Mouse (Mus musculus) liver (tissue): ENCODE measurements at regions not wholly inside any gene's neighbourhood (a gene's known extent, or its start where the extent isn't known, plus 50 kb on each side); places are given as distances from the start of the nearest gene placed in this dataset.

ENCODE experiments used
- DNase-seq: peaks from one replicate; pipeline ENCODE4 v3.0.0-alpha.2; 2020; ENCODE audit warnings: mixed read lengths

DNA sequence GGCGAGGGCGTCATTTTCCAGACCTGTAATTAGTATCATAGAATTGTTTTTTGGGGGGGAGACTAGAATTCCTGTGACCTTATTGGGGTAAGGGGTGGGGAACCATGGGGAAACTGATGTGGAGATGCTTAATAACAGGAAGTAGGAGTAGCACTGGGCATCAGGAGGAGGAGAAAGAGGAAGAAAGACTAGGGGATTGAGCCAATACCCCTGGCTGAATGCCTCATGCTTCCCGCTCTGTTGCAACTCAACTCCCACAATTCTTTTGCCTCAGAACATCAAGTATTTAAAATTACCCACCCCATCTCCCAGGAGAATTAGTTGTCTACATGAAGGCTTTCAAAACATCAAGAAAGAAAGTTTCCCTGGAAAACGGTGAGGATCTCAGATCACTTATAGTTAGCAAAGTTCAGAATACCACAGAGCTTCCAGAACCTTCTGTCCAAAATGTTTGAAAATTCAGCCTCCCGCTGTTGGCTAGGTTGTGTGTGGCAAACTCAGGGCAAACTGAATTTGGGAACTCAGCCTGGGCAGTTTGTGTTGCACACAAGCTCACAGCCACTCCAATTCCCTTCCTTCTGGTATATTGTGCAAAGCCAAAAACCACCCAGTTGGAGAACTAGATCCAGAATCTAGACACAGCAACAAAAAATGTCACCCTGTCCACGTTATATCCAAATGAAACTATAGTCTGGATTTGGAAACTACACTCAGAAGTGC is 209.8 kb downstream of the Icos start:
- no peak for DNase-seq

DNA sequence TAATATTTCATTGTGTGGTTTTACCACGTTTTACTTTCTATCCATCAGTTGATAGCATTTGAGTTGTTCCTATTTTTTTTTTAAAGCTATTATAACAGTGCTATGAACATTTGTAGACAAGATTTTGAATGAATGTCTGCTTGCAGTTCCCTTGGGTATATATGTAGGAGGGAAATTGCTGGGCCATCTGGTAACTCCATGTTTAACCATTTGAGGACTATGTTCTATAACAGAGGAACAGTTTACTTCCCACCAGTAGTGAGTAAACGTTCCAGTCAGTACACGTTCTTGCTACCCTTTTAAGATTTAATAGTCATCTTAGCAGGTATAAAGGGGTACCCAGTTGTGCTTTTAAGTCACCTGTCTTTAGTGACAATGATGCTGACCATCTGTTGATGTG is 213.2 kb downstream of the Icos start:
- no peak for DNase-seq

DNA sequence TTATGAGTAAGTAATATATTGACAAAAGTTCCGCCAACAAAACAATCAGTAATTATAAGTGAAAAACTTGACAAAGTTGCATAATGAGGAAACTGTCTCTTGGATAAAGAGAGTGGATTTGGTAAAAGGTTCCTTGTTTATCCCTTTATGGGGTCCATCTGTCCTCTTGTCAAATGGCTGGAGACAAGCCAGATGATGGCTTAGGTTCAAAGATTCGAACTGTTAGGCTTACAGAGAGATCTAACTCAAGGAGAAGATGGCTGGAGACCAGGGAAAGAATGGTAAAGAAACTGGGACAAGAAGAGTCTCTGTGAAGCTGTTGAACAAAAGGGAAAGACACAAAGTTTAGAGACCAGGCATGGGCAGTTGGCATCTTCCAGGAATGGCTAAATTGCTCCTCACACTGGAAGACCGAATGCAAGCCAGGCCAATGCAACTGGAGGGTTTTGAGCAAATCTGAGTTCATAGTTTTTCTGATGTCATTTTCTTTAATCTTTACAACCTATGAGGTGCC is 220.9 kb downstream of the Icos start:
- no peak for DNase-seq

DNA sequence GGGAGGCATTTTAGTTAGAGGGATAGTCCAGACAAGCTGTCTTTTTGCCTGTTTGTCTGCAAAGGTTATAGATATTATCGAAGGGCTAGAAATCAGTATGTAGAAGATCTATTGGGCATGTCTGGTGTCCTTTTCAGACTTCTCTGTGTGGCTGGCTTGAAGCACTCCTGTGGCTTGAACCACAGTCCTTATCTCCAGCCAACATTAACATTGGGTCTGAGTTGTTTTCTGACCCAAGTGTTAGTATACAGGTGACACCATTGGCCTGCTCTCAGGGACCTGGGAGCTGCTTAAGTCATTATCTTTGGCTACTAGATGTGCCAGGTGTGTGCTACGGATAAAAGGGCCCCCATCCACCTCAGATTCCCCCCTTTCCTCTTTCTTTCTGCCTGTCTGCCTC is 223.3 kb downstream of the Icos start:
- no peak for DNase-seq

DNA sequence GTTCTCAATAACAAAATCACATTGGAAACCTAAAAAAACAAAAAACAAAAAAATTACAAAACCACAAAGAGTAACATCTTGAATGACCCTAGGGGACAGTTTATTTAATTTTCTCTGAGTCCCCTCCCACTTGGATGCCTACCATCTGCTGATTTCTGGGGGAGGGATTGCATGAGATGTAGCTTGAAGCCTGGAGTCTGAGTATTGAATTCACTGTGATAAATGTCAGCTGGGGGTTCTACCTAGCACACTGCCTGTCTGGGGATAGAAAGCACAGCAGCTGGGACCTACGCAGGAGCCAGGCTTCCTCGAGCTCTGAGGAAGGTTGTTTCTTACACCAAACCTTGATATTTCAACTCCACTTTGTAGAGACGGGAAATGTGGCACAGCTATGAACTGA is 224.4 kb downstream of the Icos start:
- no peak for DNase-seq

DNA sequence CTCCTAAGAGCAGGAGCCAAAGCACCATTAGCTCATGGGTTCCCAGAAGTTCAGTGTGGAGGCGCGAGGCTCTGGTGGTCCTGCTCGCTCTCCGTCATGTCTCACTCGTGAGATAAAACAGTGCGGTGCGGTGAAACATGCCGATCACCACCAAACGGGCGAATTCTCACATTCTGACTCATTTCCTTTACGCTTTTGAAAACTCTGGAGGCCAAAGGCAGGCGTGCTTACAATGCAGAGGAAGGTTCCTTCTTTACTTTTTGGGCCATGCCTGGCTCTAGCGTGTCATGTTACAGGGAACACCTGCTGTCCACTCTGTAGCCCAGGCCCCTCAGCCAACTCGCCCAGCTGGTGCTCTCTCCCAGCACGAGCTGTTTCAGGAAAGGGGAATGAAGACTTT is 225.4 kb downstream of the Icos start:
- no peak for DNase-seq

DNA sequence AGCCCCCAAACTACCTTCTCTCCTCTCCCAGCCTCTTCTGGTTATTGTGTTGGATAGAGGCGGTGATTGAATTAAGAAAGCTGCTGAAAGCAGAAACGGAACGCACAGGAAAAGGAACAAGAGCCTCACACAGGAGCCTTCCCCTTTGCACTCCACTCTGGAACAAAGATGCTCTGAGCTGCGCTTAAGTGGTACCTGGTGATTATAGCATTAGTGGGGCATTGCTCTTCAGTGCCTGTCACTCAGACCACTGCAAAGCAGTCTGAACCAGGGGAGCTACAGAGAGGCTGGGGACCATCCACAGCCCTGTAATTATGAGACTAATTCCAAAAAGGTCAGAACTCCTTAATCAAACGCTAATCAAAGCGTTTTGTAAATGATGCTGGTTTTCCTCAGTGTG is 225.9 kb downstream of the Icos start:
- no peak for DNase-seq

DNA sequence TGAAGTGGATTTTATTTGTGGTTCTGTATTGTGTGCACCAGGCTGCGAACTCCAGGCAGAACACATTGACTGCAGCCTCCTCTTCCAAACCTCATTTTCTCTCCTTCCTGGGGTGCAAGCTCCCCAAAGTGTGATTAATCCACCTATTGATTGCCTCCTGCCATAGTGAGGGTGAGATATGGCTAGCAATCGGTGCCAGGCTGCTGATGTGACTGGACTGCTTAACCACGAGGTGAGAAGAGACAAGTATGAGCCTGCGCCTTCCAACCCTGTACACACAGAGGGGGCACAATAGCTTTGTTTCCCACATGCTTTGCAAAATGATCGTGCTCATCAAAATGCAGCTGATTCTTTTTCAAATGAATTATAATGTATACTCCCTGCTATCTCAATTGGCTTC is 227.4 kb downstream of the Icos start:
- no peak for DNase-seq

DNA sequence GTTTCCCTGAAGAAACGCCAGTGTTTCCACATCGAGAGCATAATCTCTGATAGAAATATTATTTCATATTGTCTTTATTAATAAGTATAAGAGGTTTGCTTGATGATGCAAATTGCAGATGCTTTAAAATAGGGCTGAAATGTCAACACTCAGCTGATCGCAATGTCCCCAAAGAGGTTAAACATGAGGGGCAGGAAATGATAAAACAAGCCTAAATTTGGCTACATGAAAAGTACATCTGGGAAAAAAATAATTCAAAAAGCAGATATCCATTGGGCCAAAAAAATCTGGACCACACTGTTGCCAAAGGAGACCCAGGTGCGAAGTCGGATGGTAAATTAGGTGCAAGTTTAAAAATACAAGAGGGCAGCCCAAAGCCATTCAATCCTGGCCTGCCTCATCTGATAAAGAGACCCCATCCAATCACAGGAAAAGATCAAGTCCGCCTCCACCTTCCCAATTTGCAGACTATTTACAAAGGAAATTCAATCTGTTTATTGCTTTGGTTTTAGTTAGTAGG is 229.2 kb downstream of the Icos start:
- no peak for DNase-seq

DNA sequence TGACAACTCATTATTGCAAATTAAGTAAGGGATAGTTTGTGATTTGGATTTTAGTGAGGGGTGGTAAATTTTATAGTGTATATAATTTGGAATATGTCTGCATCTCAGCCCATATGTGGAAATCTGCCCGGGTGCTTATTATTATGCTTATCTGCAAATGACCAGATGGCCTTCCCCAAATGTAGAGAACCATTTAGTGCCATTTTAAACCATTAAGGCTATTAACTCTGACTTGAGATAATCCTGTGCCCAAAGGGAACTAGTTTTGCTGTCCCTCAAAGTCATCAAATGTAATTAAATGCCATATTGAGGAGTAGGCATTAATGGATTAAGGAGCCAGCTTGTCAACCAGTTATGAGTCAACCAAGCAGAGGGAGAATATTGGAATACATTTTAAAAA is 230.7 kb downstream of the Icos start:
- no peak for DNase-seq

DNA sequence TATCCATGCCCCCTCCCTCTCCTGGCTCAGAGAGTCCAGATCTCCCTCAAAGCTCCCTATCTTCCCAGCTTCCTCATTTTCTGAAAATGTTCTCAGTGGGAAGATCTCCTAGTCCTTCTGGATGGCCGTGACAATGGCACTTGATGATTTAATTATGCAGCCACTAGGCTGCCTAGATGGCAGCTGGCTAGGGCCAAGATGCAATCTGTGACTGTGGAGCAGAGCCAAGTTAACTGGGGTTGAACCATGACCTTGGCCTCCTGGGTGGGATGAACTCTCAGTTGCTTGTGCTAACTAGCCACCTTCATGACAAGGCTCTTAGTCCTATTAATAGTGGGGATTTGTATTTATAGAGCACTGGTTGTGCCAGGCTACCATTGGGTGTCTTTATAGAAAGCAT is 243.4 kb downstream of the Icos start:
- no peak for DNase-seq

DNA sequence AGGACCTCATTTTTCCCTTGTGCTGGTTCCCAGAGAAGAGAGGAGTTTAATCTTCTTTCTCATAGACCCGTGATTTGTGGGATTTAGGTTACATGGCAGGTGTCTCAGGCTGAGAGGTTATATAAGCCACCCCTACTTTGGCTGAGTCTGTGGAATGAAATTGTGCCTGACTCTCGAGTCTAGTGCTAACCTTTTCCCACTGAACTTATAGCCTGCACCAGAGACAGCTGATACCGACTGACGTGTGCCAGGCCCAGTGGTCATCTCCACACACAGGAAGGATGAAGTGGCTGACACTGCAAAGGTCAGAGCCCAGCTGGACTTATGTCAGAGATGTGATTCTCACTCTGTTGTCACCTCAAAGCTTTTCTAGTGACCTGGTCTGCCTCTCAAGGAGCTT is 251.2 kb downstream of the Icos start:
- DNase-seq, result no peak

DNA sequence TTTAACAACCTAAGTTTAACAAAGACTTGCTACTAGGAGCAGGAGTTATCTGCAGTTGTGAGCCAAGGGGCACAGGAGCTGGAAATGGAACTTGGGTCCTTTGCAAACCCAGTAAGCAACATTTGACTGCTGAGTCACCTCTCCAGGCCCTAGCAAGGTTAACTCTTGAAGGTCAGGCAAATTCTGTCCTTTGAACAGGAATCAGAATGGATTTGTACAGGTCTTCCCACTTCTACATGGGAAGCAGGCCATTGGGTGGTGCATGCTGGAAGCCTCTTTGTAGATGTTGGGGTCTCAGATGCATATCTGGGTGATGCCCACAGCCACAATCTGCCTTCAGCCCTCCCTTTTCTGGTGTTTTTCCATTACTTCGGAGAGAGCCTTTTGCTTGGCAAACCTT is 255.3 kb downstream of the Icos start:
- DNase-seq, result no peak

DNA sequence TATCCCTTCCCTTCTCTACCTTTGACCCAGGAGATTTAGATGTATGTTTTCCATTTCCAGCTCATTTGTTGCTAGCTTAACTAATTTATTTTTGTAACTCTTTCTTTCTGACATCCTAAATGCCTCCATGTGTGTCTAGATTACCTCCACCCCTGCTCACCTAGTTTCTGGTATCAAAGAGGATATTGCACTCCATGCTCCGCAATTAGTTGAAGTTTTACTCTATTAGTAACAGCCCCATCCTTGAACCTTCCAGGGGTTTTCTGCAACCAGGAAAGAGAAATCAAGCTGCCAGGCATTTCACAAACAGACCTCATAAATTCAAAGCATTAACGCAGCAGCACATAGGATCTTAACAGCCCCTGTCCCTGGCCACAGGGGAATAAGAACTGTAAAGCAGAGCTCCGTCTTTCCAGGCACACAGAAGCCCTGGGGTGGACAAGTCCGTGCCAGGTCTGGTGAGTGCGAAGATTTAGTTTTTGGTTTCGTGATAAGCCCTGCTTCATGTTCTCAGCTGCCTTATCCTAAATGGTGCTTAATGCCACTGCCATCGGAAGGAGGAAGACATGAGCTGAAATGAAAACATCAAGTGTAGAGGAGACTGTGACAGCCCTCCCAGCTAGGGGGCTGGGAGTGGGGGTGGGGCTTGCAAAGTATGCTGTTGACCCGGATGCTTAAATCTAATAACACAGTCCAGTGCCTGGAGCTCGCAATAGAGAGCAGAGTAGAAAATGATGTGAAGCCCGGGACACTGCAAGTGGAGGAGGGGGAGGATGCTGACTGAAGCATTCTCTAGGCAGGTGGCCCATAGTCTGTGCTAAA is 256.0 kb downstream of the Icos start:
- DNase-seq, result peak; percentile 7

DNA sequence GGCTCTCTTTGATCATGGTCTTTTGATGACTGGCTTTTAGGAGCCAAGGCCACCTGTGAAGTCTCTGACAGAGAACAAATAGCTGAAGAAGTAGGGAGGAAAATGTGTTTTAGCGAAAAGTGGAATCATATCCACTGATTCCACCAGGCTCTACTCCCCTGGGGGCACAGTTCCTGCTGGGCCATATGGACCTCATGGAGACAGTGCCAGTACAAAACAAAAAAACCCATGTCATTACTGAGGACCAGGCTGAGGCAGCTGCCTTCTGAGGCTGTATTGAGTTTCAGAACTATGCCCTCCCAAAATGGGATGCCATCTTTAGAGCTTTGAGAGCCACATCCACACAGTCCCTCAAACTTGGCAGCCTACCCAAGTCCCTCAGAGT is 256.6 kb downstream of the Icos start:
- no peak for DNase-seq

DNA sequence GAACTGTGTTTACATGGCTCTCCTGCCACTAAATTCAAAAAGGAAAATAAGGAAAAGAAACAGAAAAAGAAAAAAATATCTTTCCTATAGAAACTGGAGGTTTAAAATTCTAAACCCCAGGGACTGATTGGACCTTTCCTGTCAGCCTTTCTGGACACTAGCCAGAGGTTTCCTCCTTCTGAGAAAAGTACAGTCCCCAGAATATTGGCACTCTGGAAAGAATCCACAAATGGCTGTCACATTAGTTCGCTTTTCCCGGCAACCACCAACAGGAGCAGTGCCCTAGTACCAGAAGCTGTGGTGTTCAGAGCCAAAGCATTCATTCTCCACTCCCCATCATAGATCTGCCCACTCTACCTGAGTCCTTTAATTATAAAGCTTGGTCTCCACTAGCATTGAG is 258.8 kb downstream of the Icos start:
- DNase-seq, result no peak

DNA sequence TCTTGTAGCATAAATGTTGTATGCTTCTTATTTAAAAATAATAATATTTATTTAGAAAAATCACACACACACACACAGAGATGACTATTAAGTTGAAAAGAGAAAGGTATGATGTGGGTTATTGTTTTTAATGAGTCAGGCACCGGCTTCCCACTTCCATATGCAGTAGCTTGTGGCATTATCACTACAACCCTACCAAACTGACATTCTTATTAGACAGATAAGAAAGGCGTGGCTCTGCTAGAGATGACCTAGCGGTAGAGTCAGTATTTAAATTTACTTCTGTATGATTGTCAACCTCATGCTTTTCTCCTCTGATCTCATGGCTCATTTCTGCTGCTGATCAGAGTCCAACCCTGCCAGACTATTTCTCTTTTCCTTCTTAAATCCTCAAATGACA is 260.9 kb downstream of the Icos start:
- no peak for DNase-seq

DNA sequence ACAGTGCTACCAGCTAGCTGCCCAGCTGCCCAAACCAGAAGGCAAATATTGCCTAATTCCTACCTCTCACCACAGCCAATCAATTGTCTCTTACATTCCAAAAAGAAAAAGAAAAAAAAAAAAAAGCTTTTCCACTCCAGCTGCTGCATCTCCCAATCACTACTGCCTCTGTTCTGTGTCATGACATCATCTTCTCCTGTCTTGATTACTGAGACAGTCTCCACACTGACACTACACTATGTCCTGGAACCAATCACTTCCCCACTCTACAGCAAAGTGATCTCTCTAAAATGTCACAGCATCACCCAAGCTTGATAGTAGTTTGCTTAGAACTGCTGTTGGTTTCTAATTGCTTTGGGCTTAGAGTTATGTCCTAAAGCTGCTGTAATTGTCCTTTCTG is 279.8 kb downstream of the Icos start:
- DNase-seq, result no peak

DNA sequence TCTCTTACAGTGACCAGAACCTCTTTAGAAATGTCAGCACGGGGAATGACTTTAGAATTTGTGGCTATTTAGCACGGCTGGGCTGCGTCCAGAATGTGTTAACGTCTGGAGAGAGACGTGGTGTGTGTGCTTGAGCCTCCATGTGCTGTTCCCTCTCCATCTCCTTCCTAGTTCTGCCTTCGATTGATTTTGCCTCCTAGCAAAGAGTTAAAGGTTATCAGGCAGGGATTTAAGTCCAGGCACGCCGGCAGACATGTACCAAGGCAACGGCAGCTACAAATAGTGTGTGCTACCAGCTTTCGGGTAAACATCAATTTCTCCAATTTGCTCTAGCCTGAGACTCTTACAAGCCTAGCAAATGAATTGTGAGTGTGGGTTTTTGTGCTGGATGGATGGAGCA is 285.7 kb downstream of the Icos start:
- no peak for DNase-seq

DNA sequence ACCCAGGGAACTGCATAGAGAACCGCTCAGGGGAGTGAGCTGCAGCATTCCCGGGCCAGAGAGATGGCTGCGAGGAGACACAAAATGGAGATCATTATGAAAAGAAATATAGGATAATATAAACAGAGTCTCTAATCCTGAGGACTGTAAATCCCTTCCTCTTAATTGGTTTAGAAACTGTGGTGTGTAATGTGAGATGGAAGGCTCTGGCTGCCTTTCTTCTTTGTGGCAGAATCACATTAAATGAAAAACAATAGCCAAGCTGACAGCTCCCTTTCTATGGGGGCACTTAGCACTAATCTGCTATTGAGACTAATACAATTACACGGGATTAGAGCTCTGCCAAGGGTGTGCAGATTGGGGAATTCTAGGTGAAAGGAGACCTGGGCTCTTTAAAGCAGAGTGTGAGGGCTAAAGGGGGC is 288.0 kb downstream of the Icos start:
- DNase-seq, result no peak

DNA sequence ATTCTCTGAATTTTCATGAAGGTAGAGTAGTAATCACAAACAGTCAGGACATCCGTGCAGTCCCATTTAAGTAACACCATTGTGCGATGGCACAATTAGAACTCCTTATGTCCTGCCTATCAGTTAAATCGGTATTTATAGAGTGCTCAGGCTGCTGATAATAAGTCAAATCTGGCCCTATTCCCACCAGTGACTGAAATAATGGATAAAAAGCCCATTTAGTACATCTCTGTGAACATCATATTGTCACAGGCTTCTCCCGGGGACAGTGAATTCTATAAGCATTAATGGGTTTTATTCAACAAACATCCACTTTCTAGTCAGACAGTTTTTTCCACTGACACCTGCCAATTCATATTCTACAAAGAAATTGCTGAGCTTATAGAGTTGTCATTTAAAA is 296.1 kb downstream of the Icos start:
- no peak for DNase-seq

DNA sequence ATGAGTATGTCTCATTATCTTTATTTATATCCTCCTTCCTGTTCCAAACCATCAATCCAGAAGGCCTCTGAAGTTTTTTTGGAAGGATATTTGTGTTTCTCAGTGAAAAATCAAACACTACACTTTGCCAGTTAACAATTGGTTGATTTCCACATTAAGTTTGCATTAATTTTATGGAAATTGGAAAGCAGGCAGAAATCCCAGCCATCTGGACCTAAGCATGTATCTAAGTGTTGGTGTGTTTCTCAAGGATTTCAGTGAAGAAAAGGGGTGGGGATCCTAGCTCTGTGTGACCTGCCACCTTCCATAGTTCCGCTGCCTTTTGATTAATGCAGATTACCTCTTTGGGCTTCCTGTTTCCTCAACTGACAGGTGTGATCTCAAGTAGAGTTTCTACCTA is 296.5 kb downstream of the Icos start:
- no peak for DNase-seq

DNA sequence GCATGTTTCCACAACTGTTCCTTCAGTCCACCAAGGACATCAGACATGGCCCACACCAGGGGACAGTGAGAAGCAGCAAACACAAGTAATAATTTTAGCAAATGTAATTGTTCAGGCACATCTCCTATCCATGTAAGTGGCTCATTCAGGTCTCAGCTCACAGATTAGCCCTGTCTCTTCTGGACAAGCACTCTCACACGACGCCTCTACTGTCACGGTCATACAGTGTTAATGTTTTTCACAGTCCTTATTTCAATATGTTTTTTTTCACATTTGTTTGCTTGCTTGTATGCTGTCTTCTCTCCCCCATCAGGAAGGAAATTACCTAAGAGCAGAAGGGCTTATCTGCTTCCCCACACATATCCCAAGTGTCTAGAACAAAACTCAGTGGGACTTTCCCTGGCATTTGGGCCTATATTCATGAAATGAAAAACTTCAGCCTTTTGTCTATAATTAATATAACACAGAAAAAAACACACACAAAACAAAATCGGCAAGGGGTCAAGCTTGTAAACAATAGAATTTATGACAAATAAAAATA is 299.5 kb downstream of the Icos start:
- DNase-seq, result no peak

DNA sequence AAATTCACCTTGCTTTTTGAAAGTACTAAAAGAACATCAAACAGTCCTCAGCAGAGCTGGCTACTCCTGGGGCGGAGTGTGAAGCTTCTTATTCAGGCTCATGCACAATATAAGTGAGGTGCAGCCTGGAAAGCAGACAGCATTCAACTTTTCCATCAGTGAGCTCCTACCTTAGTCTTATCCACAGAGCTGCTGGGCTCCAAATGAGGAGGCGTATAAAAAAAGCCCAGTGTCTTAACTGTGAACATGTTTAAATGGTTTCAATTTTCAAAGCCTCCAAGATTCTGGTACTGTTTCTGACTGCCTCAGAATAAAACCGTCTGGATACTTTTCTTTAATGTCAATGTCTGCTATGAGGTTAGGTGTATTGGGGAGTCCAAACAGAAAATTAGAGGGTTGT is 310.5 kb downstream of the Icos start:
- no peak for DNase-seq
